Comparison of ENCODE assay signal across 24 mouse cellular contexts in genomic region chr6:43333479-43333878, GRCm38 (mm10). TPM values are rescaled to one million over a fixed set of nuclear protein-coding genes. Genes with fewer than 3 reads are reported as not detected.
DNase-seq lines count a peak whose midpoint lies in the region; ATAC-seq and TF ChIP-seq lines count a peak whose summit lies in the region.
"Had no signal": no experiment of that assay in that cellular context is flagged by ENCODE, and none has a peak within 500 bp of the region (broad histone marks: within the 10 kb centered on the region; RNA-seq: fewer than 3 reads in every experiment).

No protein-coding gene starts in this region.

- H3K4me1 ChIP-seq in lung, embryonic 14.5 days (ENCODE audit: insufficient read depth) = peaks cover 5% of the 10 kb centered on the region; the same call in 1 of the 2 replicates
- H3K4me1 ChIP-seq: limb, embryonic 12.5 days had no signal

- no peaks in the 10 kb centered on the region for H3K27me3 ChIP-seq in lung, embryonic 14.5 days (ENCODE audit: insufficient read depth, low read length)
- H3K27me3 ChIP-seq: embryonic facial prominence, embryonic 13.5 days; hindbrain, embryonic 13.5 days; limb, embryonic 12.5 days had no signal

- H3K36me3 ChIP-seq in lung, embryonic 14.5 days (ENCODE audit: insufficient read depth) = no peaks in the 10 kb centered on the region
- H3K36me3 ChIP-seq: embryonic facial prominence, embryonic 13.5 days; hindbrain, embryonic 13.5 days; limb, embryonic 12.5 days had no signal

- H3K4me3 ChIP-seq in lung, embryonic 14.5 days (ENCODE audit: low read depth, low read length) = no peak overlapping the region
- H3K4me3 ChIP-seq: embryonic facial prominence, embryonic 13.5 days; hindbrain, embryonic 13.5 days; limb, embryonic 12.5 days had no signal

- peak; percentile 10 for DNase-seq in adrenal gland, adult 8-10 months
- no peak for DNase-seq in adrenal gland, adult 18-20 months (ENCODE audit: low spot score in 2 of 2)
- peak; percentile 50 for DNase-seq in lung, embryonic 14.5 days
- DNase-seq in lung, postnatal 25 days (ENCODE audit: low spot score) = no peak
- peak; percentile 96 for DNase-seq in brain, adult 2 months (ENCODE audit: low read depth, low spot score)
- DNase-seq in cerebellum, postnatal 10 days = peak; percentile 90 to 91
- no peak for DNase-seq in left cerebral cortex, postnatal 14 days (ENCODE audit: low spot score in 2 of 2)
- no peak for DNase-seq in c-Kit-positive CD71-positive TER-119-positive erythroid progenitor cells, embryonic 14.5 days (ENCODE audit: low spot score)
- DNase-seq: adrenal gland, postnatal 36 days; kidney, adult 18-20 months; kidney, postnatal 25 days; right cerebral cortex, adult 18-20 months; spleen, adult 18-20 months; thymus, postnatal 25 days had no signal

- intact Hi-C loops in left cerebral cortex, postnatal 14 days (cut with DNase I) = no loop called here

- no peak for ATAC-seq in lung, embryonic 14.5 days (ENCODE audit: insufficient read depth)

- 51% methylated on average over 4 of the region's 4 CpGs for WGBS in lung, embryonic 14.5 days

- no peaks in the 10 kb centered on the region for H3K9me3 ChIP-seq in lung, embryonic 14.5 days (ENCODE audit: low read depth, low read length)
- H3K9me3 ChIP-seq: embryonic facial prominence, embryonic 13.5 days; hindbrain, embryonic 13.5 days; limb, embryonic 12.5 days had no signal

- H3K27ac ChIP-seq in lung, embryonic 14.5 days (ENCODE audit: low read depth) = peak overlapping the region; percentile 65; the same call in 1 of the 2 replicates
- H3K27ac ChIP-seq: embryonic facial prominence, embryonic 13.5 days; hindbrain, embryonic 13.5 days; limb, embryonic 12.5 days had no signal

- no peak overlapping the region for H3K9ac ChIP-seq in lung, embryonic 14.5 days
- H3K9ac ChIP-seq: embryonic facial prominence, embryonic 13.5 days; hindbrain, embryonic 13.5 days; limb, embryonic 12.5 days had no signal

- no peak for TF ChIP-seq CTCF in lung, embryonic 14.5 days (IDR thresholded peaks at IDR 0.05; ENCODE audit: low read depth)

- no peak overlapping the region for H3K4me2 ChIP-seq in lung, embryonic 14.5 days
- H3K4me2 ChIP-seq: embryonic facial prominence, embryonic 13.5 days; hindbrain, embryonic 13.5 days; limb, embryonic 12.5 days had no signal

RNA-seq across cellular contexts. Expression of gene Nobox, which starts 24.1 kb away (rescaled TPM):
- under 1 TPM in 2 of 4 experiments, not detected in 2; 0.12 to 0.18 TPM for total RNA-seq in adrenal gland, adult 8-10 months (2022)
- total RNA-seq in adrenal gland, adult 18-20 months (2021) = not detected
- 0.29 and 0.45 TPM in 2 replicates for polyA plus RNA-seq in lung, embryonic 14.5 days (2014; fragmentation: Nextera tagmentation; extraction: Ambion mirVana)
- under 1 TPM in 1 of 2 experiments, not detected in 1; 0.35 TPM for total RNA-seq in left cerebral cortex, postnatal 14 days (2021)
- total RNA-seq: adrenal gland, postnatal 36 days; common myeloid progenitor, adult 5-6 weeks; gastrocnemius, postnatal 4 days; layer of hippocampus, postnatal 25 days; monocyte, adult 5-6 weeks had no signal
- polyA plus RNA-seq: embryonic facial prominence, embryonic 13.5 days; hindbrain, embryonic 13.5 days; limb, embryonic 12.5 days; liver, embryonic 16.5 days; neural tube, embryonic 14.5 days; stomach, embryonic 16.5 days had no signal

Comparison
In these comparisons a context has a peak if more than half of its experiments do, and no peak if none do; other contexts are left out.
1. DNase-seq: peak in adrenal gland, adult 8-10 months (single experiment), lung, embryonic 14.5 days (single experiment), brain, adult 2 months (single experiment) and cerebellum, postnatal 10 days (2 of 2); none in adrenal gland, adult 18-20 months (0 of 2), lung, postnatal 25 days (single experiment), left cerebral cortex, postnatal 14 days (0 of 2) and c-Kit-positive CD71-positive TER-119-positive erythroid progenitor cells, embryonic 14.5 days (single experiment).